Mouse (Mus musculus) kidney, adult 18-20 months (tissue): ENCODE data around the gene Vps11.
A peak's percentile ranks its signal among the peaks of the same experiment; 100 is the strongest.
"Not testable (repeated sequence)": the region's sequence is repeated elsewhere in the genome, so short reads cannot be mapped to it uniquely, and the experiment has no call there.

ENCODE experiments used
- DNase-seq: peaks from one replicate; pipeline ENCODE4 v3.0.0; 2021

Vps11 gene

DNA sequence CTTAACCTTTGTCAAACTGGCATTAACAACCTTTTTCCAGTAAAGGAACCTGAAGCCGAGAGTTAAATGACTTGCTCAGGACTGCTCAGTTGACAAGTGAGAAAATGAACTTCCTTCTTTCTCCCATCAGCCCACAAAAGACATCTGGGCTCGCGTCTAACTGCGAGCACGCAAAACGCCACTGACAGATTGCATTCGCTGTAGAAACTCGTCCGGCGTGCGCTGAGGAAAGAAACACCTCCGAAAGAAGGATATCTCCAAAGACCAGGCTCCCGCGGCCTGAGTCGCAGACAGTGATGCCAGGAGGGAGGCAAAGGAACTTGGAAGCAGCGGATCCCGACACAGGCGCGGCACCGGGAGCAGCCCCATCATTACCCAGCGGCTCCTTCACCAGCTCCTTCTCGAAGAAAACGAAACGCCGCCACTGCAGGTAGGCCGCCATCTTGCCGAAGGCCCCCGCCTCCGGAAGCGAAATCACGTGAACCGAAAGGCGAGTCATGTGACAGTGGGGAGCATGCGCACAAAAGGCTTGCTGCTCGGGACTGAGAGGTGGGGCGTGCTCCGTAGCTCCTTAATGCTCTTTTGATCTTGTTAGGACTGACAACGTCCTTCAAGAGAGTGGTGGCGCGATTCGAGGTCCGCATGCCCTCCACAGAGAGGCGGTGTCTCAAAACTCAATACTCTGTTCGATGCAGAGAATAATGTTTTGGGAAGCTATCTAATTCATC lies at the start of gene Vps11:
TSS of gene Vps11 (minus strand) at position 481 of the 728 bp plus-strand sequence.
- DNase-seq, result peak; percentile 95

DNA sequence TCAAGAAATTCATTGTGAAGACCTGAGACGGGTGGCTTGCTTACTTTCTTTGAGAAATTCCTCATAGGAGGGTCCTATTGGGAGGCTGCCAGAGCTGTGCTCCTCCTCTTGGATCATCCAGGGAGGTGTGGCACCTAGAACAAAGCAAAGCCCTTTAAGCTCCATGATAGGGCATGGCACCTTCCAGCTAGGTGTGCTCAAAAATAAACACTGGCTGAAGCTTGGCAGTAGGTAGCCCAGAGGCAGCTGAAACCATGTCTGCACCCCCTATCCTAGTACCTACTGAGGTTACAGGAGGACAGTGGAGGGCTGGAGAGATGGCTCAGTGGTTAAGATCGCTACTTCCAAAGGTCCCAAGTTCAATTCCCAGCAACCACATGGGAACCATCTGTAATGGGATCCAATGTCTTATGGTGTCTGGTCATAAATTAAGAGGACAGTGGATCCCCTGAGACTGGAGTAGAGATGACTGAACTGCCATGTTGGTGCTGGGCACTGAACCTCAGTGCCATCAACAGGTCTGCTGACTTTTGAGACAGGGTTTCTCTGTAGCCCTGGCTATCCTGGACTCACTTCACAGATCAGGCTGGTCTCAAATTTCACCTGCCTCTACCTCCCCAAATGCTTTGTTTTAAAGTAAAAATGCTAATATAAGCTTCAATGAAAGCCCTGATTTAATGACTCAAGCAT lies 49.3 kb upstream of the Vps11 start:
- no peak for DNase-seq

DNA sequence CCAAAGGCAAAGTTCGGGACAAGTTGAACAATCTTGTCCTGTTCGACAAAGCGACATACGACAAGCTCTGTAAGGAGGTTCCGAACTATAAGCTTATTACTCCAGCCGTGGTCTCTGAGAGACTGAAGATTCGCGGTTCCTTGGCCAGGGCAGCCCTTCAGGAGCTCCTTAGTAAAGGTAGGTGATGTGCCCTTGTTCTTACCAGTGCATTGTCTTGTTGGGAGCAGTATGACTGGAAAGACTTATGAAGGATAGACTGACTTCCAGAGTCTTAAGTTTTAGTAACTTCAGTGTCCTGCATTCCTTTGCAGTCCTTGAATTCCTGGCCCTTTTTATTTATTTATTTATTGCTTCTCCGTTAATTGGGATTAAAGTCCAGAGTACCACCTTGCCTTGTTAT lies 47.2 kb upstream of the Vps11 start:
- DNase-seq, result not testable (repeated sequence)

DNA sequence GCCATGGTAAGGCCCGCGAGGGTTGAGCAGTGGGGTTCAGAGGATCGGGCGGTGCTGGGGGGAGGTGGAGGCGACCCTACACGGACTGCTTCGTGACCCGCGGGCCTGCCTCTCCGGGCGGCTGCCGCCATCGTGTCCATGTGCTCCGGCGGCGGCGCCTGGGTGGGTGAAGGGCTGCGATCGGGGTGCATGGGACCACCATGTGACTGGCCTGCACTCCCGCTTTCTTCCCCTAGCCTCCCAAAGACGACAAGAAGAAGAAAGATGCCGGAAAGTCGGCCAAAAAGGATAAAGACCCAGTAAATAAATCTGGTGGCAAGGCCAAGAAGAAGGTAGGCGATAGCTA lies 46.3 kb upstream of the Vps11 start:
- DNase-seq, result no peak

DNA sequence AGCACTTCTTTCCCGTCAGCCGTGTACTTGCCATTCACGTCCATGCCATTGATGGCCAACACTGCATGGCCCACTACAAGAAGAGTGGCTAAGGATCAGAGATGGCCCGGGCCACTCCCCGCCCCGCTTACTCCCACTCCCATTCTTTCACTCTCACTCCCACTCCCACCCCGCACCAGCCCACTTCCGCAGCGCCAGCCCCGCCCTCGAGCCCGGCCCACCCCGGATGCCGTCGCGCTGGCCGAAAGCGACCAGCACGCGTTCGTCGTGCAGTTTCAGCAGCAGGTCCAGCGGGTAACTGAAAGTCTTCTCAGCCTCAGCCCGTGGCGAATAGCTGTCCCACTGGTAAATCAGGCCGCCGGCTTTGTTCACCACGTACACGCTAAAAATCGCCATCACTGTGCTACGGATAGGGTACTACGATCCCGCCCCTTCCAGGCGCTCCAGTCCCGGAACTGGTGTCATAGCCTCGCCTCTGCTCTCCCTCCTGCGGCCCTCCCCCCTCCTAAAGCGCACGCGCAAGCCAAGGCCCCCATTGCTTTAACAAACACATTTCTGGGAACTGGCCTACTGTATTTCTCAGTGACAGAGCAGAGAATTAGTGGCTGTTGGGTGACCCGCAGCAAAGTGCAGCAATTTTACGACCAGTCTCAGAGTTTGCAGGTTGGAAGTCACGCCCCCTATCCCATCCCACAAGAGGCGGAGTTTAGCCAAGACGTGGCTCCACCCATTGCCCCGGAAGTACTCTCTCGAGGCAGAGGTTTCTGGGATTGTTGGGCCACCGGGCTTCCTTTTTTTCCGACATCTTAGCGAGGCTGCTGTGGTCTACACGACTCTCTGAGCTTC lies 45.7 kb upstream of the Vps11 start, which contains the start of the genes Rps25 and Trappc4:
TSS of gene Rps25 (plus strand) at position 234 of the 846 bp plus-strand sequence.
TSS of gene Trappc4 (minus strand) at position 695 of the 846 bp plus-strand sequence.
- peak; percentile 95 for DNase-seq

DNA sequence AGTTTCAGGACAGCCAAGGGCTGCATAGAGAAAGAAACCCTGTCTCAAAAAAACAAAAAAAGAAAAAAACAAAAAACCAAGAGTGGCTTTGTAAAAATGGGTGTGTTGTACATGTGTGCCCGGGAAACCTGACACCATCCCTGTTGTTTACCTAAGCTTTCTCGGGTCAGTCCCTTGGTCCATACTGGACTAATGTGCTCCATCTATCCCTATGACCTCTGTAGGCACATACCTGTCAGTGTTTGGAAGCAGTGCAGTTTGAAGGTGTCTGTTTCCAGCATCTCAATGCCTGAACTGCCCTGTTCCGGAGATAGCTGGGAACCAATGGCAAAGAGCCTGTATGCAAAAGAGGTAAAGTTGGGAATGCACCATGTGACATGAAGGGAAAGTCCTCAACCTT lies 43.5 kb upstream of the Vps11 start:
- no peak for DNase-seq

DNA sequence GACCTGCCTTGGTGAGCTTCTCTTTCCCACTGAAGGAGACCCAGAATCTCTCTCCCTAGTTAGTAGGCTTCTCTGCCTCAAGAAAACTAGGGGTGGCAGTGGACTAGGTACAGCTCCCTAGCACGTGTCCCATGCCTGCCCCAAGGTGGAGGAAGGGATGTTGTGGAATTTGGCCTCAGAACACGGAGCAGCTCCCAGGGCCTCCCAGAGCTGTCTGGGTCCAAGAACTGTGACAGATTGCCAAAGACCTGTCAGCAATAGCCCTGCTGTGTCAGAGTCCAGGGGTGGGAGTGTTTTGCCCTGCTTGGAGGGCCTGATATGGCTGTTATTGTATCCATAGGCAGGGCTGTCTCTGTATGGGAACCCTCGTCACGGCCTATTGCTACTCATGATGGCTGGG lies 39.6 kb upstream of the Vps11 start:
- DNase-seq, result peak; percentile 80

DNA sequence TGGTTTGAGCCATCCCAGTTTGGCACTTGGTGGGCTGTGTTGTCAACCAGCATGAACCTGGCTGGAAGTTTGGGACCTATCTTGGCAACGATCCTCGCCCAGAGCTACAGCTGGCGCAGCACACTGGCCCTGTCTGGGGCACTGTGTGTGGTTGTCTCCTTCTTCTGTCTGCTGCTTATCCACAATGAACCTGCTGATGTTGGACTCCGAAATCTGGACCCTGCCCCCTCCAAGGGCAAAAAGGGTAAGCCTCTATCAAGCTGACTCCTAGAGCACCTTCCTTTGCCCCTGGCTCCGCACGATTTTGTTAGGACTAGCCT lies 38.3 kb upstream of the Vps11 start:
- peak; percentile 45 for DNase-seq

DNA sequence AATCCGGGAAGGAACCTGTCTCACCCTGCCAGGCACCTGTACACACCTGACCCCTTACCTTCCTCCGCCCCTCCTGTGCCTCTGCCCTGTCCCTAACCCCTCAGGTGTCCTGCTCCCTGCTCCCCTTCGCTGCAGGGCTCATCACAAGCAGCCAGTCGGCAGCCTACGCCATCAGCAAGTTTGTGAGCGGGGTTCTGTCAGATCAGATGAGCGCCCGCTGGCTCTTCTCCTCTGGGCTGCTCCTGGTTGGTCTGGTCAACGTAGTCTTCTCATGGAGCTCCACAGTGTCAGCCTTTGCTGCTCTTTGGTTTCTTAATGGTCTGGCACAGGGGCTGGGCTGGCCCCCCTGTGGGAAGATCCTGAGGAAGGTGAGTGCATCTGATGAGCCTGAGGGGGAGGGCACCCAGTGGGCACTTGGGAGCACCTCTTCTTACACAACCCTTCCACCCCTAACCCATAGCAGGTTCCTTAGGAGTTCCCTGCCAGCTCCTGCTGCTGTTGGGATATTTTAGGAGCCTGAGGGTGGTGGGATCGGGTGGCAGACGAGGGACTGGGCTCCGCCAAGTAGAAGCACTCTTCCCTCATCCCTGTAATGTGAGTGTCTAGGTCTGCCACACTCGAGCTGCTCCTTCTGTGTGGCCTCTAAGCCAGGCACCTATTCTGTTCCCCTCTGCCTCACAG lies 37.8 kb upstream of the Vps11 start:
- DNase-seq, result no peak

DNA sequence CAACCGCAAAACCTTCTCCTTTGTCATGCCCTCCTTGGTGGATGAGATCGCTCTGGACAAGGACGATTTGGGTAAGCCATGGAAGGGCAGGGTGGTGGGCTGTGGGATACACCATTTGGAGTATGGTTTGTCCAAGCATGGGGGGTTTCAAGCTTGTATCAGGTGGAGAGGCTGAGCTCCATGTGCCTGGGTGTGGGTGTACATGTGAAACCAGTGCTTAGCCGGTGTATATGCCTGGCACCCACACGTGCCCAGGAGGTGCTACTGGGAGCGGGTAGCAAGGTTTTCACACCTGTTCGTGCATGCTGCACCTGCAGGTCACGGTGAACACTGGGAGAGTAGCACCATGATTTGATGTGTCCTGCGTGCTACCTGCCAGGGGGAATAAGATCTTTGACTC lies 37.1 kb upstream of the Vps11 start:
- DNase-seq, result no peak

DNA sequence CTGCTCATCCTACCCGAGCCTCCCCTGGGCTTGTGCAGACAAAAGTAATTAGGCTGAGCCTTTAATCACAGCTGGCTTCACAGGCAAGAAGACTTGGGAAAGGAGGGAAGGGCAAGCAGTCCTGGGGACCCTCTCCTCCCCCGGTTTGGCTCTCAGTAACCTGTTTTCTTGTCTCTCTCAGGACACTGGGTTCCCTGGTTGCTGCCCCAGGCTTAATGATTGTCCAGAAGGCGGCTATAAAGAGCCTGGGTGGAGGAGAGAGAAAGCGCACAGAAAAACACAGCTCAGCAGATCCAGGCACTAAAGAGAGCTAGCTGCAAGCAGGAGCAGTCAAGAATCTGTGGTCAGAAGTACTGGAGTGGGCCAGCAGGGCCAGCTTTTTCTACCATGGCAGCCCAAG lies 36.6 kb upstream of the Vps11 start:
- peak; percentile 89 for DNase-seq

DNA sequence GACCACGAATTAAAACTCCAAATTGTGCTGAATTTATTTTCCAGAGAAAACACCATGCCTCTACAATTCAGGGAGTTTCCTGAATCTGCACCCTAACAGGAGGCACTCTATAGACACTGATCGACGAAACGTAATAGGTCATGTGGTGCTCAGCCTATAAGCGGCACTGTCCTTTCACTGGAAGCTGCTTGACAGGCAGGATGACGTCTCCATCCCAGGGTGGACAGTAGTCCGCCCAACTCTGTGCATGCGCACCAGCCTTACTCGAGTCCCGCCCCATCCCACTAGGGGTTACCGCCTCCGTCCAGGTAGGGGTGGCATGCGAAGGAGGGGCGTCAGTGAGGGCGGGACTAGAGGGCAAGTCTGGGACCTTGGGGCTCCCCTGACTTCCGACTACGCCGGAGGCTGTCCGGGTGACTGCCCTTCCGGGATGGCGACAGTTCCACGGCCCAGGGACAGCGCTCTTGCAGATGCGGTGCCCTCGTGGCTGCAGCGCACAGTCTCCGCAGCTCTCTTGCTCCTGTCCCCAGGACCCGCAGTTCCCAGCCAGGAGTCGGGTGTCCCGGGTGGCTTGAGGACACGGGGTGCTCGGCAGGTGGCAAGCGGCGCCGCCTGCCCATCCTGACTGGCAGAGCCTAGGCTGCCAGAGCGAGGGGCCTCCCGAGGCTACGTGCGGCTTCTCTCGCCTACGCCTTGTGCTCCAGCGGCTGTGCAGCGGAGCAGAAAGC lies 35.4 kb upstream of the Vps11 start, which contains the start of gene Slc37a4:
TSS of gene Slc37a4 (plus strand) at position 169 of the 728 bp plus-strand sequence.
- peak; percentile 96 for DNase-seq

DNA sequence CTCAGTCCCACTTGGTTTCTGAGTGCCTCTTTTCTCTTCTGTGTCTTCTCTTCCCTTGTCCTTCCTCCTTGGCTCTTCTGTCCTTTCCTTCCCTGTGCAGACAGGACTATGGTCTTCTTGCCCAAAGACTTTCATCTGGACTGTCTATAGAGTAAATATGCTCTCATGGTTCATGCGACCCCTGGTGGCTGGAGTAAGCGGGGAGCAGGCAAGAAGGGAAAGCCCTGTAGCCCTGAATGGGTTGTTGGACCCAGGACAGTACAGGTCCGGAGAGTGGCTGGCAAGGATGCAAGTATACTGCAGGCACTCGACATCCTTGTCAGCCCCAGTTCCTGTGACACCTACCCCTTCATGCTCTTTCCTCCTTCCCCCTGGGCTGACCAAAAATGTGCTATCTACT lies 30.0 kb upstream of the Vps11 start:
- peak; percentile 79 for DNase-seq

DNA sequence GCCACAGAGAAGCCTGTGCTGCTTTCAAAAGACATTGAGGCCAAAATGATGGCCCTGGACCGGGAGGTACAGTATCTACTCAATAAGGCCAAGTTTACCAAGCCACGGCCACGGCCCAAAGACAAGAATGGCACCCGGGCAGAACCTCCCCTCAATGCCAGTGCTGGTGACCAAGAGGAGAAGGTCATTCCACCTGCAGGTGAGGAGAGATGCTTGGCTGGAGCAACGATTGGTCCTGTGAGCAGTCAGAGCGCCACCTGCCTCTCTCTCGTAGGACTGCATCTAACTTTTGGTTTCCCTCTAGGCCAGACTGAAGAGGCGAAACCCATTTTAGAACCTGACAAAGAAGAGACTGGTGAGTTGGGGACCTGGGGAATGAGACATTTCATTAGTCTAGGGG lies 27.8 kb upstream of the Vps11 start:
- peak; percentile 65 for DNase-seq

DNA sequence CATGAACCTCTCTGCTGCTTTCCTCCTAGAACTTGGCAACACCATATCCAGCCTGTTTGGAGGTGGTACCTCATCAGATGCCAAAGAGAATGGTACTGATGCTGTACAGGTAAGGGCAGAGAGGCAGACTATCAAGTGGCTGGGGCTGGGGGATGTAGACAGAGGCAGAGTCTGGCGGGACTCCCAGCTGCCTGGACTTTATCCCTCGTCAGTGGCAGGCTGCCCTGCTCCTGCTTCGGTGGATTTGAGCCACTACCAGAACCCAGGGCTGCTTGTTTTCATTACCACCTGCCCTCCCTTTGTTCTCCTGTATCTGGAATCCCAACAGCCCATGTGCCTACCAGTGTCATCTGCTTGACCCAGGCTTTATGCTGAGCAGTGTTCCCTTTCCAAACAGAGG lies 25.8 kb upstream of the Vps11 start:
- peak; percentile 62 for DNase-seq

DNA sequence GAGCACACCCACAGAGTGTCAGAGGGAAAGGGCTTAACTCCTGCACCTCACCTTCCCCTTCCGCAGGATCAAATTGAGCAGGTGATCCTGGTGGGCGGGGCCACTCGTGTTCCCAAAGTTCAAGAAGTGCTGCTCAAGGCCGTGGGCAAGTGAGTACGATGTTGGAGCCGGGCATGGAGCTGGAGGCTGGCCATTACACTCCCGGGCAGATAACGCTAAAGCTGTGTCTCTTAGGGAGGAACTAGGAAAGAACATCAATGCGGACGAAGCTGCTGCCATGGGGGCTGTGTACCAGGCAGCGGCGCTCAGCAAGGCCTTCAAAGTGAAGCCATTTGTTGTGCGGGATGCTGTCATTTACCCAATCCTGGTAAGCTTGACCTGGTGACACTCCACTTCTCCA lies 23.1 kb upstream of the Vps11 start:
- DNase-seq, result no peak

DNA sequence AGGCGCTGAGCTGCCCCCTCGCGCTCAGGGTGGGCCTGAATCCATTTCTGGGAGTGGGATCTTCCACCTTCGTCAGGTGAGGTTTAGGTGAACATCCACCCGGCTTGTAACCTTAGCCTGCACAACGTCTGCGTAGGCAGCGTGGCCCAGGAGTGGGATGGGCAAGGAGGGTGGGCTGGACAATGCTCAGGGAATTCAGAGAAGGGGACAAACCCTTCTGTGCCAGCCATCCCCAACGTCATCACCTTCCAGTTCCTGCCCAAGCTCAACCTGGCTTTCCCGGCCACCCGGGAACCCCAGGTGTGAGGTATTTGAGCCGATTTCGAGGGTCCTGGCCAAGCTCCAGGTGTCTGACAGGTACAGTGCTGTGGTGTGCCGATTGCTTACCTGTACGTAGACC lies 18.4 kb upstream of the Vps11 start:
- DNase-seq, result no peak

DNA sequence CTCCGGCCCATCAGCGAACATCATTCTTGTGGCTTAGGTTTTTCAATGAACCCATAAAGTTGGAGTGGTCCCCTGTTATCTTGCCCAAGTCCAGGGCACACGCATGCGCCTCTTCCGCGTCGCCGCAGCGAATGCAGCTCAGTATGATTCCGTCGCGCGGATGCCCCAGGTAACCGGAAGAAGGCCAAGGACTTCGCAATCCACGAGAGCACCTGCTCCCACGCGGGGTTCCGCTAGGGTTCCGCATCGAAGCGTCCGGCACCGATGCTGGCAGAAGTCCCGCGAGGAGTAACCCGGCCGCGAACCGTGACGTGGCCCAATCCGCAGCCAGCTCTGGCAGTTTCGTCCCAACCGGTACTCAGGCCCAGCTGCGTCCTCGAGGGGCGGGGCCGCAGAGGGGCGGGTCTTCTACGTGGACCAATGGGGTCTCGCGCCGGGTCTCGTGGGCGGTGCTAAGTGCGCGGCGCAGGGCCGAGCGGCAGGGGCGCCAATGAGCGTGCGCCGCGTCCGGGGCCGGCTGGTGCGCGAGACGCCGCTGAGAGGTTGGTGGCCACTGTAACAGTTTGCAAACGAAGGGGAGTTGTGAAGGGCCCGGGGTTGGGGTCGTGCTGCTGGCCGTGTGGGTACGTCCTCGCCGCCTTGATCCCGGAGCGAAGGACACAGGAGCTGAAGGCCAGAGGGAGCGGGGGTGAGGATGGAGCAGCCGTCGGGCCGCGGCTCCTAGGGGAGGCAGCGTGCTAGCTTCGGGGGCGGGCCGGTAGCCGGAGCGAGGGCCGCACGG lies 17.8 kb upstream of the Vps11 start, which contains the start of gene Hyou1:
TSS of gene Hyou1 (plus strand) at position 437 of the 781 bp plus-strand sequence.
- peak; percentile 100 for DNase-seq

DNA sequence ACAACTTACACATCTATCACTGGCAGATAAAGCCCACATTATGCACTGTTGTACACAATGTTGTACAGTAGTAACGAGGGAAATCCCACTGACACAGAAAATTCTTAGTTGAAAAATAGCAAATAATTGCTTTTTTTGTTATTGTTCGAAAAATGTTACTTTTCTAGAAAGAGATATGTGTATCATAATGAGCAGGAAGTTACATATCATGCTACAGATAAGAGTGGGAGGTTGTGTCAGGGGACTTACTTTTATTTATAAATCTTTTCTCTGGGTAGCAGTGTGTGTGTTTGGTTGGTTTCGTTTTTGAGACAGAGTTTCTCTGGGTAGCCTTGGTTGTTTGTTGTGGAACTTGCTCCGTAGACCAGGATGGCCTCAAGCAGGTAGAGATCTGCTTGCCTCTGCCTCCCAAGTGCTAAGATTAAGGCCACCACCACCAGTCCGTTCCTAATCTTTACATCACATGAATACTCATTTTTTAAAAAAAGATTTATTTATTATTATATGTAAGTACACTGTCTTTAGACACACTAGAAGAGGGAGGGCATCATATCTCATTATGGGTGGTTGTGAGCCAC lies 16.8 kb upstream of the Vps11 start:
- no peak for DNase-seq

DNA sequence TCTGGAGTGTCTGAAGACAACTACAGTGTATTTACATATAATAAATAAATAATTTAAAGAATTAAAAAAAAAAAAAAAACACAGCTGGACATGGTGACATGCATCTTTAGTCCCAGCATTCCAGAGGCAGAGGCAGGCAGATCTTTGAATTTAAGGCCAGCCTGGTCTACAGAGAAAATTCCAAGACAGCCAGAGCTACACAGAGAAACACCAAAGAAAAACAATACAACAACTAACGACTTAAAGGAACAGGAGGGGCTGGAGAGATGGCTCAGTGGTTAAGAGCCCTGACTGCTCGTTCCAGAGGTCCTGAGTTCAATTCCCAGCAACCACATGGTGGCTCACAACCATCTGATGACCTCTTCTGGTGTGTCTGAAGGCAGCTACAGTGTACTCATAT lies 15.9 kb upstream of the Vps11 start:
- not testable (repeated sequence) for DNase-seq

DNA sequence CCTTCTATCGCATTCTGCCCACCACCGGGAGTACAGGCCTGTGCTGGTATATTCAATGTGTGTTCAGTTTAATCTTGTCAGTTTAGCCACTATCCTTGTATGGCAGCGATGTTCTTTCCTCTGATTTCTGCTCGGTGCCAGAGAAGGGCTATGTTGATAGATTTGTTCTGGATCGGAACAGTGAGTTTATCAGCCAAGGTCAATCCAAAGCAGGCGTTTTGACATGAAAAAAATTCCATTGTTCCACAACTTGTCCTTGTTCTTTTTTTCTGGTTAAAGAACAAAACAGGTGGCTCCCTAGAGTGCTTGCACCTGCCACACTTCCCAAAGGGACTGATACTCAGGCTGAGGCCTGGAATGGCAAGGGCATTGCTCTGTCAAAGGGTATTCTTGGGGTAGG lies 14.7 kb upstream of the Vps11 start:
- no peak for DNase-seq
